Mouse (Mus musculus): Measurements from ENCODE around the gene Larp1.
A peak's percentile ranks its signal among the peaks of the same experiment; 100 is the strongest.

- TF ChIP-seq GATA1 (IDR thresholded peaks at IDR 0.05; ENCODE audit: low read depth, low read length) (no peak), CTCF (IDR thresholded peaks at IDR 0.05 in 2 of 3, conservative IDR thresholded peaks at IDR 0.05 in 1 of 3; ENCODE audit: control insufficient read depth in 1 of 3, insufficient read depth in 1 of 3, low read depth in 2 of 3, low read length in 3 of 3, poor library complexity in 1 of 3, severe bottlenecking in 1 of 3) (no peak), KAT2A (conservative IDR thresholded peaks at IDR 0.05; ENCODE audit: low read depth, low read length) (no peak), TAL1 (IDR thresholded peaks at IDR 0.05; ENCODE audit: low read length) (no peak), NRF1 (IDR thresholded peaks at IDR 0.05; ENCODE audit: insufficient read depth, low read depth, low read length, poor library complexity, severe bottlenecking) (no peak), NELFE (IDR thresholded peaks at IDR 0.05; ENCODE audit: low read depth, low read length) (peak; percentile 16; the same call in 1 of the 2 replicates), RAD21 (IDR thresholded peaks at IDR 0.05; ENCODE audit: low read depth, low read length) (no peak)
These were observed 6.5 kb downstream of the Larp1 start for GRCm38 (mm10) chr11:58015339-58015738.
